Mouse (Mus musculus) naive thymus-derived CD4-positive, alpha-beta T cell, adult 2 months (primary cell): ENCODE measurements at regions not wholly inside any gene's neighbourhood (a gene's known extent, or its start where the extent isn't known, plus 50 kb on each side); places are given as distances from the start of the nearest gene placed in this dataset.

Source experiments
- DNase-seq: peaks from one replicate; pipeline ENCODE4 v3.0.0-alpha.2; 2011; ENCODE audit warnings: low read depth

DNA sequence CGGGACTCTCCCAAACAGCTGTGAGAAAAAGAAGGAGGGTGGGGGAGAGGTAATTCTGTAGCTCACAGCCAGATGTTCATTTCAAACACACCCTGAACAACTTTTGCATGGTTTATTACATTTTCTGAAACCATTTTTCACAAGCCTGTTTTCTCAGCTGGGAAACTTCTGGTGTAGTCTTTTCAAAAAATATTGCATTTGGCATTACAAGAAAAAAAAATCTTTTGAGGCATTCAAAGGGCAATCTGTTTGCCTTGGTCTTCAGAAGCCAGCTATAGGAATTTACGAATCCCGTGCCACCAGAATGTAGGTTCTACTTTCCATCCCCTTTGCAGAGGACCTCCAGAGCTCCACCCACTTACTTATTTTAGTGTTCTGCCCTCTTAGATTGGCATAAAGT is 681.7 kb downstream of the Gm826 start:
- DNase-seq = no peak

DNA sequence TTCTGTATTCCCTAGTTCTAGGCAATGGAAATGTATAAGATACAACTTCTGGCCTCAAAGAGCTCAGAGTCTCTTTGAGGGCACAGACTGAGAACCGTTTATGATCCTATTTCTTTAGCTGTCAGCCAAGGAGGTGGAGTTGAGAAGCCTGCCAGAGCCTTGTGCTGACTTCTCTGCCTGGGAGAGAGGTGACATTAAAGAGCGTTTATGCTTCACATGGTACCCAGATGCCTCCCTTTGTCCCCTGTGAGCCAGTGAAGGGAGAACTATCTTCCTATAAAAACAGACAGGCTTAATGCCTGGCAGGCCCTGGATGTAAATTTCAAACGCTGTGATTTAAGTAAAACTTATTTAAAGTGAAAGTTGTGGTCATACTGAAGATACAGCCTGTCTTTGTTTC is 657.1 kb downstream of the Gm826 start:
- no peak for DNase-seq

DNA sequence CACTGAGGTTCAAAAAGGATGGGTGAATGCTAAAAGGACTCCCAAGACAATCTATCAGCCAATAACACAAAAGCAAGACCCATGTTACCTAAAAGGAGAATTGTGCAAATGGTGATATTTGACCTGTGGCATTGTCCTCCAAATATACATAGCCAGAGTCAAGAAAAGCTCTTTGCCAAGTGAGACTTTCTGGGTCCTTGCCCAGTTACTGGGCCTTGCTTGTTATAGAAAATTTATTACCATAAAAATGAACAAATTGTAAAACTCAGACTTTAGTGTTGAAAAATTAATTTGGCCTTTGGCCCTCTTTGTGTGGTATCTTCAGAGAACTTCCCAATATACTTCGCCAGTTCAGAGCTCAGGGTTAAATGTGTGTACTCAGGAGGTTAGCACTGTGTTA is 653.3 kb downstream of the Gm826 start:
- DNase-seq = no peak

GRCm38 (mm10) chr2:159703100-159703499 is 630.9 kb downstream of the Gm826 start:
- no peak for DNase-seq

DNA sequence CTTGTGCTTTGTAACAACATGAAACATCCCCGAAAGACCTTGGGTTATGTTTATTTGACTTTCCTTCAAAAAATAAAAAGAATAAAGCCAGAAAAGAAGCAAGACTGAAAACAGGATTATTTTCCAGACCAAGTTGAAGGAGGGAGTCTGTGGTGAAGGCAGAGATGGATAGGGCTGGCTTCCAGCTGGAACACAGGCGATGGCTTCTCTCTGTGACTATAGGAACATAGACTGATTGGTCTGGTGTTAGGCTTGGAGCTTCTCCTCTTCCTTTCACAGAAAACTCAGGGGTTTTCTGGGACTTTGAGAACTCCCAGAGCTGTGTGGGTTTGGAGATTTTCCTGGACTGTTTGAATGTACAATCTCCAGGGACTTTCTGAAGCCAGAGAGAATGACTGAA is 625.8 kb downstream of the Gm826 start:
- DNase-seq = no peak

- DNase-seq = no peak
Observed at GRCm38 (mm10) chr2:159714633-159715032, 619.3 kb downstream of the Gm826 start.

DNA sequence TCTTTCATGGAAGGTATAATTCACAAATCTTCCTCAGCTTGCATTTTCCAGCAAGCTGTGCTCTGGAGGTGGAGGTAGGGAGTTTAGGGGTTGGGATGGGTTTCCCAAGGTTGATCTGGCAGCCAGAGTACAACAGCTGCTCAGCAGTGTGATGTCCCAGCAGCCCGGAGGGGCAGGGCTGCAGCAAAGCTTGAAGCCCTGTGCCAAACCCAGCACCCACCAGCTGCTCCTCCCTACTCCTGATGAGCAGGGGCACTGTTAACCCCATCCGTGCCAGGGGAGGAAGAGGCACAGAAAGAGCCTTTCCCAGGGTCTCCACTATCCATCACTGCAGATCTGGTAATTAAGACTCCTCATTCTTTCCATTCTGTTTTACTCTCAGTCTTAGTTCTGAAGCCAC is 615.2 kb downstream of the Gm826 start:
- no peak for DNase-seq

DNA sequence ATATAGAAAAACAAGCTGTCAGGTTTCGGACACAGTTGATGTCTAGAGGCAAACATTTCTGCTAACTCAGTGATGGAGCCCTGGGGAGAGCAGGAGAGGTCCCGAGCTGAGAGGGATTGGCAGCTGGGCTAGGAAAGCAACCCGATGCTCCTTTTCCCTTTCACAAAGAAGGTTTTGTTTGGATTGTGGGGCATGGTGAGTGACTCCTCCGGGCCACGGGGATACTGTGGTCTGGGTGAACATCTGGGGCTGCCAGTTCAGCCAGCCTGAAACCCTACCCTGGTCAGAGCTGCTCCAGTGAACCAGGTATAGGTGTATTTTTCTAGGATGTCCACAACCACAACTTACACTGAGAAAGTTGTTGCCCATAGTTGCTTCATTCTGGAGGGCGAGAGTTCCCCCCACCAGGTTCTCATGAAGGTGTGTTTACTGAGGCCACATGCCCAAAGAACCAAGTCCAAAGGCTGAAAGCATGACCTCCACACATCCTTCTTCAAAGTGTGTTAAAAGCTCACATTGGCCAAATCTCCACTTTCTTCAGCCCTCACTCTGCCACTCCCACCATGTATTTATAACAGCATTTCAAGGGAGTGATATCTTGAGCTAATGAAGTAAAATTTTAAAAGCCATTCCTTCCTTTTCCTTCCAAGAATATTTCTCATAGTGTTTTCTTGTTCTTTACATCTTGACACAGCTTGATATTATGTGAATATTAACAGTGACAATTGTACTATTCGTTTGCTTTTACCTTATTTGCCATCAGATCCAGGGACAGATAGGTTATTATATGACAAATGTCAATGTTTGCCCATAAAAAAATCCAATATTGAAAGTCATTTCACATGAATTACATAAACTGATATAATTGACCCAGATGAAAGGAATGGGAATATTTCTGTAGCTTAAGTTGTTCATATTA is 608.5 kb downstream of the Gm826 start:
- no peak for DNase-seq

DNA sequence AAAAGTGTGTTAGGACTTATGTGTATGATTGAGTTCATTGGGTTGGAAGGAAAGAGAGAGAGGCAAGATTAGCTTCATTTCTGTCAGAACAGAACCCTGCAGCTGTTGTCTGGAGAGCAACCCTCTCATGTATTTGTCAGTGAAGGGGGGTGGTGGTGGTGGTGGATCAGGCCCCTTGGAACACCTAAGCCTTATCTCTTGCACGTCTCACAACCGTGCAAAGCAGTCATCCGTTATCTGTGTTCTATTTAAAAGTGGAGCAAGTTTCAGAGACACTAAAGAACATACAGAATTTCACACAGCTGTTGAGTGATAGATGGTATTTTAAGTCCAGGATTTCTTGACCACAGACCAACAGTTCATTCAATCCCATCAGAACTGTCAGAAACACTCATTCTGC is 604.7 kb downstream of the Gm826 start:
- no peak for DNase-seq

DNA sequence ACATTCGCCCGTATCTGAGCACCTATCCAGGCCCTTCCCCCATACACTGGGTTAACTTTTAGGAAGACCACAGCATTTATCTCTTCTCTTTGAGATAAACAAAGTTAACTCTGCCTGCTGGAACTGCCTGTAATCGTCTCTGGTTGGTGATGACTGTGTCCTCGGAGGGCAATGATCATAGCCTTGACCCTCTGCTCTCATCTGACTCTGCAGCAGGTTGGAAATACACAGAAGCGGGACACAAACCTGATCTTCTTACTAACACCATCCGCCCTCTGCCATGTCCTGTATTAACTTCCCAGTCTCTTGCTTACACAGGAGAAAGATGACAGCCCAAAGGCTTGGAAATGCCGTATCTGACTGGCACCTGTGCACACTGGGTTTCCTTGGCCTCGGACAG is 603.7 kb downstream of the Gm826 start:
- DNase-seq = no peak

DNA sequence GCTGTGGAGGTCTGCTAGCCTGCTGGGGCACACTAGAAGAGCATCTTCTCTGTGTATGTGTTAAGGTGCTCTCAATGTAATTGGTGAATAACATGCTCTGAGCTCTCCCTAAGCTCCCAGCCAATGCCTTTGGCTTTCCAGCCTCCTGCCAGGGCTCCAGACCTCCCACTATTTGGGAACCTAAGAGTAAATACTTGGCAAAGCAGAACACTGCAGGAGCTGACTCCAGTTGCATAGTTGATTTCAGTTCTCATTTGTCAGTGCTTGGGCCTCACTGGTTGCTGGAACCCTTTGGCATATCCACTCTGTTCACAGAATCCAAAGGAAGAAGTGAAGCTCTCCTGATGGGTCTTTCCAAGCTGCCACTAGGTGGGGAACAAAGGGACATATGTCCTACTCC is 602.7 kb downstream of the Gm826 start:
- no peak for DNase-seq

- no peak for DNase-seq
Observed at GRCm38 (mm10) chr2:159732413-159732812, 601.5 kb downstream of the Gm826 start.

DNA sequence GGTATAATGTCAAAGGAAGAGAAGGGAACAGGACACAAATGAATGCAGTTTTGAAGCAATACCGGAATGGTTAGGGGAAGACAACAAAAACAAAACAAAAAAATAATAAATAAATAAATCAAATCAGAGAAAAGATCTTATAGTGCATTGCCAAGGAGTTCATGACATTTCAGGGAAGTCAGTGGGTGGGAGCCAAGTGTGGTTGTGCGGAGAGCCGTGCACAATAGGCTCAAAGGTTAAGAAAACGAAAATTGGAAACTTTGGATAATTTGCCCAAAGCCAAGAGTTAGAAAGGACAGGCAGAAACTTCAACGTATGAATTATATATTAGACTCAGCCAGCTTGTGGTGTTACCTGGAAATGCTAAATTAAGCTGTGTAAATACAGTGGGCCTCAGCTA is 599.4 kb downstream of the Gm826 start:
- no peak for DNase-seq

DNA sequence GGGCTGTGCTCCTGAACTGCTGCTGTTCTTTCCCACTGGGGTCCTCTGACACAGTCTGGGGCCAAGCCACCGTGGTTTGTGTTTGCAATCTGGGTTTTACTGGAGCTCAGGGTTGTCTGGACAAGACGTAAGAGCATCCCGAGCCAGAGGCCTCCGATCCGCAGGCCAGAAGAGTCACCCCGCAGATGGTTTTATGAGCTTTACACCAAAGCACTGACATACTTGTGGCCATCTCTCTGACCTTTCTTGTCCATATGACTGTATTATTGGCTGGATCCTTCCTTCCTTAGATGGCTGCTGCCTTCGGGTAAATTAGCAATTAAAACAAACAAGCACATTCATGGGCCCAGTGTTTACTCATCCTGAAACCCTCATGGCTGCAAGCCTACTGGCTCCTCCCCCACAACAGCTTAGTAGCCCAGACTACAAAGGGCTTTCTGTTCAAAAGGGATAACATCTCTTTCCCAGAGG is 578.4 kb downstream of the Gm826 start:
- DNase-seq = no peak

DNA sequence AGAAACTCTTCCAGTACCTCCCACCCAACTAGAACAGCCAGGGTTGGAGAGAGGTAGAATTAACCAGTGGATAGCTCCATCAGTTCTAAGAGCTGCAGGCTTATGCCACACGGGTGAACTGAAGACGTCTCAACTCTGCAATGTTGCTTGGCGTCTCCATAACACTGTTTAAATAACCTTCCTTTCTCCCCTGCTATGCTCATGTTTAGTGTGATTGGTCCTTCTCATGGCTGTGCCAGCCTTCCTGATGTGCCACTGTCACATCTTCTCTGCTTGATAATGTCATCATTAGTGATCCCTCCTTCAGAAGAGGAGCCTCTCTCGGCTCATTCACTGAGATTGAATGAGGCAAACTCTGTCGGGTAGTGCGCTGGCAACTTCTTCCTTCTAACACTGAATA is 573.2 kb downstream of the Gm826 start:
- DNase-seq = no peak

DNA sequence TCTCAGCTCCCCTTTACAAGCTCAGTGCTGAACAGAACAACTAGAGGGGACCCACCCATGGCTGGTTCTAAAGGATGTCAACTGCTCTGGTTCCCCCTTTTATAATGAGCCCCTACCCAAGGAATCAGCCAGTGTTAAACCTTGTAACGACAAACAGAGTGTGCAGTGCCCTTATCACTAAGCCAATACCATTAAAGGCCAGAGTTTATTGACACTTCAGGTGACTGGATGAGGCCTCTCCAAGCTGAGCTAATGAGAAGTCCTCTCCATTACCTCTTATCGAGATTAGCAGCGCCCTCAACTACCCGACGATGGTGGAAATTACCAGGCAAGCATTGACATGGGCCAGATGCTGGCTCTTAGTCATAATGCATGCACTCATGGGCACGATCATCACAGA is 570.8 kb downstream of the Gm826 start:
- DNase-seq = no peak
